ENCODE assay signal across 10 mouse cellular contexts in genomic region chr2:127341159-127341558, GRCm38 (mm10). TPM values are rescaled to one million over a fixed set of nuclear protein-coding genes. Genes with fewer than 3 reads are reported as not detected.
A peak's percentile ranks its signal among the peaks of the same experiment; 100 is the strongest.
DNase-seq lines count a peak whose midpoint lies in the region; ATAC-seq lines count a peak whose summit lies in the region.
"Had no signal": no experiment of that assay in that cellular context is flagged by ENCODE, and none has a peak within 500 bp of the region (broad histone marks: within the 10 kb centered on the region; RNA-seq: fewer than 3 reads in every experiment).

No protein-coding gene starts in this region.

- WGBS in liver, embryonic 12.5 days (ENCODE audit: insufficient replicate concordance) = 10% methylated on average over 3 of the region's 3 CpGs
- WGBS in hindbrain, embryonic 14.5 days = 18% methylated on average over 3 of the region's 3 CpGs
- WGBS in limb, embryonic 10.5 days = 21% methylated on average over 3 of the region's 3 CpGs
- WGBS in neural tube, embryonic 14.5 days = 26% methylated on average over 3 of the region's 3 CpGs

- no peak overlapping the region for H3K4me2 ChIP-seq in liver, embryonic 12.5 days
- H3K4me2 ChIP-seq in hindbrain, embryonic 14.5 days (replicated peaks) = no peak overlapping the region
- H3K4me2 ChIP-seq in neural tube, embryonic 14.5 days (ENCODE audit: low read depth, low read length) = no peak overlapping the region
- H3K4me2 ChIP-seq: embryonic facial prominence, embryonic 15.5 days; limb, embryonic 13.5 days had no signal

- no peaks in the 10 kb centered on the region for H3K9me3 ChIP-seq in liver, embryonic 12.5 days (replicated peaks)
- no peaks in the 10 kb centered on the region for H3K9me3 ChIP-seq in hindbrain, embryonic 14.5 days (ENCODE audit: control insufficient read depth, low read length)
- no peaks in the 10 kb centered on the region for H3K9me3 ChIP-seq in limb, embryonic 10.5 days (replicated peaks)
- no peaks in the 10 kb centered on the region for H3K9me3 ChIP-seq in neural tube, embryonic 14.5 days (ENCODE audit: control insufficient read depth, low read length)
- H3K9me3 ChIP-seq: embryonic facial prominence, embryonic 15.5 days; limb, embryonic 13.5 days had no signal

- peak; percentile 64 for DNase-seq in liver
- peak; percentile 79 for DNase-seq in NIH3T3 (ENCODE audit: low read depth)
- DNase-seq in cerebellum, postnatal 36 days = peak; percentile 51 to 54
- peak; percentile 71 for DNase-seq in hindbrain, embryonic 14.5 days (ENCODE audit: low spot score)
- DNase-seq in limb, embryonic 10.5 days (ENCODE audit: low spot score) = peak; percentile 79
- DNase-seq in thymus, postnatal 4 days = peak; percentile 89

- ATAC-seq in liver, embryonic 12.5 days = no peak
- ATAC-seq in hindbrain, embryonic 14.5 days (ENCODE audit: low FRiP score) = no peak
- ATAC-seq in neural tube, embryonic 14.5 days (ENCODE audit: low read depth) = peak; percentile 7; the same call in 1 of the 2 replicates

- H3K4me3 ChIP-seq in liver, embryonic 12.5 days = no peak overlapping the region
- H3K4me3 ChIP-seq in hindbrain, embryonic 14.5 days (replicated peaks; ENCODE audit: low read length) = no peak overlapping the region
- H3K4me3 ChIP-seq in limb, embryonic 10.5 days = no peak overlapping the region
- H3K4me3 ChIP-seq in neural tube, embryonic 14.5 days (ENCODE audit: low read depth, low read length) = no peak overlapping the region
- H3K4me3 ChIP-seq: embryonic facial prominence, embryonic 15.5 days; limb, embryonic 13.5 days had no signal

- no peak overlapping the region for H3K27ac ChIP-seq in liver, embryonic 12.5 days
- no peak overlapping the region for H3K27ac ChIP-seq in hindbrain, embryonic 14.5 days
- no peak overlapping the region for H3K27ac ChIP-seq in limb, embryonic 10.5 days
- no peak overlapping the region for H3K27ac ChIP-seq in neural tube, embryonic 14.5 days (ENCODE audit: low read depth, low read length)
- H3K27ac ChIP-seq: embryonic facial prominence, embryonic 15.5 days; limb, embryonic 13.5 days had no signal

- H3K4me1 ChIP-seq in liver, embryonic 12.5 days = peaks cover 29% of the 10 kb centered on the region
- 0 out of 2 replicates have a peak, but pooled peaks cover 8% of the 10 kb centered on the region for H3K4me1 ChIP-seq in hindbrain, embryonic 14.5 days (replicated peaks; ENCODE audit: control insufficient read depth, insufficient read depth, low read length)
- peaks cover 17% of the 10 kb centered on the region for H3K4me1 ChIP-seq in limb, embryonic 10.5 days
- H3K4me1 ChIP-seq in neural tube, embryonic 14.5 days (ENCODE audit: control insufficient read depth, insufficient read depth, low read length) = no peaks in the 10 kb centered on the region

- peaks cover 36% of the 10 kb centered on the region for H3K27me3 ChIP-seq in liver, embryonic 12.5 days (replicated peaks)
- H3K27me3 ChIP-seq in hindbrain, embryonic 14.5 days (ENCODE audit: control insufficient read depth, insufficient read depth, low read length) = peaks cover 20% of the 10 kb centered on the region
- peaks cover 23% of the 10 kb centered on the region for H3K27me3 ChIP-seq in limb, embryonic 10.5 days (ENCODE audit: low read depth, poor library complexity, severe bottlenecking)
- H3K27me3 ChIP-seq in neural tube, embryonic 14.5 days (ENCODE audit: control insufficient read depth, insufficient read depth, low read length) = peaks cover 14% of the 10 kb centered on the region

- H3K9ac ChIP-seq in liver, embryonic 12.5 days = no peak overlapping the region
- no peak overlapping the region for H3K9ac ChIP-seq in hindbrain, embryonic 14.5 days
- no peak overlapping the region for H3K9ac ChIP-seq in neural tube, embryonic 14.5 days (replicated peaks; ENCODE audit: low read depth, low read length)
- H3K9ac ChIP-seq: embryonic facial prominence, embryonic 15.5 days; limb, embryonic 13.5 days had no signal

- no peaks in the 10 kb centered on the region for H3K36me3 ChIP-seq in liver, embryonic 12.5 days
- no peaks in the 10 kb centered on the region for H3K36me3 ChIP-seq in hindbrain, embryonic 14.5 days (replicated peaks; ENCODE audit: control insufficient read depth, insufficient read depth)
- no peaks in the 10 kb centered on the region for H3K36me3 ChIP-seq in limb, embryonic 10.5 days
- no peaks in the 10 kb centered on the region for H3K36me3 ChIP-seq in neural tube, embryonic 14.5 days (ENCODE audit: control insufficient read depth, insufficient read depth, low read length)
- H3K36me3 ChIP-seq: embryonic facial prominence, embryonic 15.5 days; limb, embryonic 13.5 days had no signal

RNA-seq across cellular contexts. Expression of gene Astl, which starts 2.7 kb away (rescaled TPM):
- polyA plus RNA-seq in liver, embryonic 12.5 days (2016; fragmentation: Nextera tagmentation; extraction: Ambion mirVana) = not detected in 2 replicates
- polyA plus RNA-seq in hindbrain, embryonic 14.5 days (2014; fragmentation: Nextera tagmentation; extraction: Ambion mirVana) = not detected in 2 replicates
- 0.08 and 0.09 TPM in 2 replicates for polyA plus RNA-seq in limb, embryonic 10.5 days (2016; fragmentation: Nextera tagmentation; extraction: Ambion mirVana)
- not detected in 2 replicates for polyA plus RNA-seq in neural tube, embryonic 14.5 days (2014; fragmentation: Nextera tagmentation; extraction: Ambion mirVana)
- polyA plus RNA-seq: embryonic facial prominence, embryonic 15.5 days had no signal

RNA-seq across cellular contexts. Expression of gene Dusp2, which starts 5.2 kb away (rescaled TPM):
- polyA plus RNA-seq in liver, embryonic 12.5 days (2016; fragmentation: Nextera tagmentation; extraction: Ambion mirVana) = 7.3 and 8.0 TPM in 2 replicates
- polyA plus RNA-seq in hindbrain, embryonic 14.5 days (2014; fragmentation: Nextera tagmentation; extraction: Ambion mirVana) = 12.5 and 15.2 TPM in 2 replicates
- polyA plus RNA-seq in limb, embryonic 10.5 days (2016; fragmentation: Nextera tagmentation; extraction: Ambion mirVana) = 6.4 and 7.6 TPM in 2 replicates
- 12.4 and 14.9 TPM in 2 replicates for polyA plus RNA-seq in neural tube, embryonic 14.5 days (2014; fragmentation: Nextera tagmentation; extraction: Ambion mirVana)

RNA-seq across cellular contexts. Expression of gene Adra2b, which starts 21.8 kb away (rescaled TPM):
- 38.3 and 42.5 TPM in 2 replicates for polyA plus RNA-seq in liver, embryonic 12.5 days (2016; fragmentation: Nextera tagmentation; extraction: Ambion mirVana)
- polyA plus RNA-seq in hindbrain, embryonic 14.5 days (2014; fragmentation: Nextera tagmentation; extraction: Ambion mirVana) = 0.53 and 0.79 TPM in 2 replicates
- 1.7 and 1.9 TPM in 2 replicates for polyA plus RNA-seq in limb, embryonic 10.5 days (2016; fragmentation: Nextera tagmentation; extraction: Ambion mirVana)
- polyA plus RNA-seq in neural tube, embryonic 14.5 days (2014; fragmentation: Nextera tagmentation; extraction: Ambion mirVana) = 0.35 and 0.81 TPM in 2 replicates

Comparison
In these comparisons a context has a peak if more than half of its experiments do, and no peak if none do; other contexts are left out.
1. RNA of gene Adra2b, which starts 21.8 kb away (polyA plus RNA-seq): 38.3 to 42.5 TPM in liver, embryonic 12.5 days; 1.7 to 1.9 TPM in limb, embryonic 10.5 days, 0.53 to 0.79 TPM in hindbrain, embryonic 14.5 days and 0.35 to 0.81 TPM in neural tube, embryonic 14.5 days; every median in the first group is over 10 times any median in the second.
2. Peak in every context shown above with its lines, with median percentiles within 50 percentile points of each other: DNase-seq.